Mouse (Mus musculus): ENCODE results near the gene Phgr1.

- TF ChIP-seq POLR2A (IDR thresholded peaks at IDR 0.05; ENCODE audit: extremely low read depth, insufficient read depth, low read length): no peak
- TF ChIP-seq CTCF (IDR thresholded peaks at IDR 0.05; ENCODE audit: low read depth, low read length): no peak
Measured at GRCm38 (mm10) chr2:118776295-118776694, 3.7 kb downstream of the Phgr1 start.

Measured in liver, adult 2 months (tissue).